Mouse (Mus musculus) liver, embryonic 12.5 days (tissue): Measurements from ENCODE around the gene S100a11. TPM values are rescaled to one million over a fixed set of nuclear protein-coding genes. Genes with fewer than 3 reads are reported as not detected.
"Not testable (repeated sequence)": the region's sequence is repeated elsewhere in the genome, so short reads cannot be mapped to it uniquely, and the experiment has no call there.

Experiments used
- ATAC-seq: fragments of 200-750 bp; cut with Nextera tagmentation; 2 replicates; pipeline ENCODE4 v1.8.0; 2017; ENCODE audit warnings: moderate number of reproducible peaks, mild to moderate bottlenecking, moderate library complexity
- H3K27ac ChIP-seq: fragments of 300-500 bp; sonication (generic); 2 replicates; pipeline ENCODE4 v1.5.1; 2016; ENCODE audit warnings: mild to moderate bottlenecking
- H3K27me3 ChIP-seq: fragments of 300-500 bp; sonication (generic); replicated peaks from 2 replicates; pipeline ENCODE4 v1.6.1; 2016; ENCODE audit warnings: mild to moderate bottlenecking, moderate library complexity
- H3K36me3 ChIP-seq: fragments of 300-500 bp; sonication (generic); 2 replicates; pipeline ENCODE4 v1.6.1; 2016; ENCODE audit warnings: mild to moderate bottlenecking, moderate library complexity
- H3K4me1 ChIP-seq: fragments of 300-500 bp; sonication (generic); 2 replicates; pipeline ENCODE4 v1.6.1; 2016
- H3K4me2 ChIP-seq: fragments of 300-500 bp; sonication (generic); 2 replicates; pipeline ENCODE4 v1.6.1; 2016; ENCODE audit warnings: mild to moderate bottlenecking, moderate library complexity
- H3K4me3 ChIP-seq: fragments of 300-500 bp; sonication (generic); 2 replicates; pipeline ENCODE4 v1.5.1; 2016; ENCODE audit warnings: mild to moderate bottlenecking, moderate library complexity
- H3K9ac ChIP-seq: fragments of 300-500 bp; sonication (generic); 2 replicates; pipeline ENCODE4 v1.6.1; 2016; ENCODE audit warnings: mild to moderate bottlenecking, moderate library complexity
- H3K9me3 ChIP-seq: fragments of 300-500 bp; sonication (generic); replicated peaks from 2 replicates; pipeline ENCODE4 v1.6.1; 2016; ENCODE audit warnings: mild to moderate bottlenecking, moderate library complexity
- WGBS: fragments of 180-500 bp; shearing (Covaris S2); methylation state at CpG from one replicate; pipeline ENCODE4 v1.1.7; 2016; ENCODE audit not compliant: insufficient replicate concordance; 5-methylcytosine and 5-hydroxymethylcytosine counted together
- polyA plus RNA-seq: library from polyadenylated mRNA; unstranded; fragments of >200 nt; fragmentation: Nextera tagmentation; extraction: Ambion mirVana; gene quantifications from 2 replicates; pipeline ENCODE4 v1.2.1, GENCODE M21; 2016

The S100a11 gene
- polyA plus RNA-seq, 1 experiment from 2014 or later, result 158 TPM

DNA sequence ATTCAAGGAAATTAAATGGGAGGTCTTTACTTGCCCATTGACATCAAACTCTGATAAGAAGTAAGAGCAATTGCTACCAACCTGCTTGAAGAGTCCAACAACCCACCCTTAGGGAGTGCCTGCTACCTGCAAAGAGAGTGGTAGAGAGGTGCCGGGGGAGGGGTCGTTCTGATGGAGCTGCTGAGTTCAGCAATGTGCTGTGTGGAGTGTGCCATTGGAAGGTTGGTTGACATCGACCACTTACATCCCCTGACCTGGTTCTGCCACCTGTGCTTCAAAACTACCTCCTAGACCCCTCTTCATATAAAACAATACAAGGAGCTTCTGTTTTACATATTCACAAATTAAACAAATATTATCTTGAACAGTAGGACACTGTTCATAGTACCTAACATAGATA lies 7.0 kb downstream of the S100a11 start:
- 75% methylated on average over 3 of the region's 3 CpGs for WGBS

DNA sequence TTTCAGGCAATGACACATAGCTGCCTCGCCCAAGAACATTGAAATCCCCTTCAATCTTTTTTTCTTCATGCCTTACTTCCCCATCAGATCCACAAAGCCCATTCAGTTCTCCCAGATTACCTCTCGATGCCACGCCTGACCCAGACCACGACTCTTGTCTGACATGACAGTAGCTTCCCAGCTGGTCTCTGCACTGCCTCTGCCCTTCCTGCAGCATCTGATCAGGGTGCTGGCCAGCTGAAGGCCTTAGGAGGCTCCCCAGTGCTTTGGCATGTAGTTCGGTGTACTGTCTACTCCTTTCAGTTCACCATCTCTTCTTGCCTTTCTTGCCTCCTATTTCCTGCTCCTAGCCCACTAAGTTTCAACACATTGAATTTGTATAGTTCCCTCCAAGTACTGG lies 8.5 kb downstream of the S100a11 start:
- H3K4me2 ChIP-seq, result no peak overlapping the region
- no peak overlapping the region for H3K27ac ChIP-seq

More for the DNA sequence above, 7.0 kb downstream of the S100a11 start:
- Histone ChIP-seq H3K4me3 (no peak overlapping the region), H3K4me2 (no peak overlapping the region), H3K27ac (no peak overlapping the region), H3K36me3 (peaks cover 9% of the 10 kb centered on the region; the same call in 1 of the 2 replicates), H3K9me3 (no peaks in the 10 kb centered on the region), H3K4me1 (no peaks in the 10 kb centered on the region), H3K9ac (no peak overlapping the region), H3K27me3 (no peaks in the 10 kb centered on the region)
- no peak for ATAC-seq

DNA sequence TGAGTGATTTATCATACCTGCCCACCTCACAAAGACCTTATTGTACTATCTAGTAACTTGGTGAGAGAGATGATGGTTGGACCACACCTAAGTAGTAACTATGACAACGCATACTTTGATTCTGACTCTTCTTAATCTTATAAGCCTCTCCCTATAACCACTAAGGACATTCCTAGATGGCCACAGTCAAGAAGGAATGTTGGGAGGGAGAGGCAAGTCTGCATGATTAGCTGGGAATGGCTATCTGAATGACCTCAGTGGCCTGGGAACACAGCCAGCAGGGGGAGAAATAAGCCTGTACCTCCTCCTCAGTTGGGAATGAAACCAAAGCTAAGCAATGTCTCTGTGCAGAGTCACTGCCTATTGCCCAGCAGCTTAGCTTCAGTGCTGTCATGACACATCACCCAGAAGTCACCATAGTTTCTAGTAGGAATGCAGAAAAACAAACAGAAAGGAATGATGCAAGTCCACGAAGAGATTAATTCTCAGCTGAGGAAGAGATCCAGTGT lies 16.8 kb downstream of the S100a11 start:
- Histone ChIP-seq H3K4me1 (no peaks in the 10 kb centered on the region), H3K4me2 (no peak overlapping the region), H3K9me3 (0 out of 2 replicates have a peak, but pooled peaks cover 3% of the 10 kb centered on the region), H3K36me3 (no peaks in the 10 kb centered on the region), H3K27ac (no peak overlapping the region), H3K4me3 (no peak overlapping the region), H3K9ac (no peak overlapping the region), H3K27me3 (no peaks in the 10 kb centered on the region)
- no peak for ATAC-seq
- WGBS, result 57% methylated on average over 2 of the region's 2 CpGs

More for the DNA sequence above, 8.5 kb downstream of the S100a11 start:
- Histone ChIP-seq H3K9ac (no peak overlapping the region), H3K9me3 (0 out of 2 replicates have a peak, but pooled peaks cover 3% of the 10 kb centered on the region), H3K4me1 (no peaks in the 10 kb centered on the region), H3K4me3 (no peak overlapping the region), H3K27me3 (no peaks in the 10 kb centered on the region), H3K36me3 (peaks cover 9% of the 10 kb centered on the region; the same call in 1 of the 2 replicates)
- no peak for ATAC-seq
- 54% methylated on average over 5 of the region's 5 CpGs for WGBS

DNA sequence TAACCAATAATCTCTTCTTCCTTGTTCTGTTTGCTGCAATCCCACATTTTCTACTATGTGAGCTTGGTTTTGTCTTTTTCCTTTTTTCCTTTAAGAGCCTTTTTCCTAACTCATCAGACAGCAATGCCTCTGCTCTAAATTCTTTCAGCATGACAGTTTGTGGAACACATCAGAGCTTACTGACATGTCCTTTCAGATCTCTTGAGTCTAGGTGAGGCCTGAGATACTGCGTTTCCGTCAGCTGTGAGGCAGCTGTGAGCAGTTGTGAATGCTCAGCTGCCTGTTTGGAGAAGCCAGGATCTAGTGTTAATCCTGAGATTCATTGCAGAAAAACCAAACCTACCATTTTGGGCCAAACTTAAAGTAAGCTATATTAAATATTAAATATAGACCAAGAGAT lies 18.2 kb downstream of the S100a11 start:
- Histone ChIP-seq H3K27ac (no peak overlapping the region), H3K9ac (no peak overlapping the region), H3K9me3 (no peaks in the 10 kb centered on the region), H3K4me1 (no peaks in the 10 kb centered on the region), H3K36me3 (no peaks in the 10 kb centered on the region), H3K27me3 (no peaks in the 10 kb centered on the region), H3K4me3 (no peak overlapping the region), H3K4me2 (no peak overlapping the region)
- WGBS, result 76% methylated on average over 2 of the region's 2 CpGs
- no peak for ATAC-seq

DNA sequence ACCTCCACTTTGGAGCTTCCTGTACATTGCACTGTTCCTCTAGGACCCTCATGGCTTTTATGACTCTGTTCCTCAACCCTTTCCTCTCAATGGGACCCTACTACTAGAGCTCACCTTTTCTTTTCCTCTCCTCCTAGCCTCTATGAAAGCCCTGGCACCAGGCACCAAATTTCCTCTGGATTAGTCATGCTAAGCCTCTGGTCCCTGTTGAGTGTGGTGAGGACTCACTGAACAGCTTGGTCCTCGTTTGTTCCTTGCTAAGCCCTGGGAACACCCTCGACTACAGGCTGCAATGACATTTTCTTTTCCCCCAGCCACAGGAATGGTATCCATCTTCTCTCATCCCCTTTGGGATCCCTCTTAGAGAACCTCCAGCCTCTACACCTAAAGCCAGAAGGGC lies 21.2 kb downstream of the S100a11 start:
- WGBS, result 45% methylated on average over 2 of the region's 2 CpGs
- ATAC-seq, result no peak

DNA sequence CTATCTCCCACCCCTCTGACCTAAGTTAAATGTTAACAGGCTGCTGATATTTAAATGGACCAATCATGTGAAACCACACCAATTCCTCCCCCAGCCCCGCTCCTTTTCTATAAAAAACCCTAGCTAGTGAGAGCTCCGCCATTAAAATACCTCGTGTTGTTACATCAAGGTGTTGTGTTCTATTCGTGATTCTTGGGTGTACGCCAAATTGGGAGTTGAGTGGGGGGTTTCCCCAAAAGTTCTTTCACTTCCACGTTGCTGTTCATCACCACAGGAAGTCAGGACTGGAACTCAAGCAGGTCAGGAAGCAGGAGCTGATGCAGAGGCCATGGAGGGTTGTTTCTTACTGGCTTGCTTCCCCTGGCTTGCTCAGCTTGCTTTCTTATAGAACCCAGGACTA lies 23.9 kb downstream of the S100a11 start:
- H3K27me3 ChIP-seq, ATAC-seq, H3K27ac ChIP-seq, H3K36me3 ChIP-seq, H3K4me2 ChIP-seq, H3K4me3 ChIP-seq, H3K9ac ChIP-seq, H3K9me3 ChIP-seq: not testable (repeated sequence)
- H3K4me1 ChIP-seq, result peaks cover 18% of the 10 kb centered on the region; the same call in 1 of the 2 replicates
- 60% methylated on average over 6 of the region's 6 CpGs for WGBS

More for the DNA sequence above, 21.2 kb downstream of the S100a11 start:
- H3K4me1 ChIP-seq, result no peaks in the 10 kb centered on the region
- H3K4me3 ChIP-seq, result no peak overlapping the region
- H3K27ac ChIP-seq, result no peak overlapping the region
- H3K27me3 ChIP-seq, result no peaks in the 10 kb centered on the region
- no peaks in the 10 kb centered on the region for H3K9me3 ChIP-seq
- no peak overlapping the region for H3K4me2 ChIP-seq
- H3K9ac ChIP-seq, result no peak overlapping the region
- H3K36me3 ChIP-seq, result no peaks in the 10 kb centered on the region

DNA sequence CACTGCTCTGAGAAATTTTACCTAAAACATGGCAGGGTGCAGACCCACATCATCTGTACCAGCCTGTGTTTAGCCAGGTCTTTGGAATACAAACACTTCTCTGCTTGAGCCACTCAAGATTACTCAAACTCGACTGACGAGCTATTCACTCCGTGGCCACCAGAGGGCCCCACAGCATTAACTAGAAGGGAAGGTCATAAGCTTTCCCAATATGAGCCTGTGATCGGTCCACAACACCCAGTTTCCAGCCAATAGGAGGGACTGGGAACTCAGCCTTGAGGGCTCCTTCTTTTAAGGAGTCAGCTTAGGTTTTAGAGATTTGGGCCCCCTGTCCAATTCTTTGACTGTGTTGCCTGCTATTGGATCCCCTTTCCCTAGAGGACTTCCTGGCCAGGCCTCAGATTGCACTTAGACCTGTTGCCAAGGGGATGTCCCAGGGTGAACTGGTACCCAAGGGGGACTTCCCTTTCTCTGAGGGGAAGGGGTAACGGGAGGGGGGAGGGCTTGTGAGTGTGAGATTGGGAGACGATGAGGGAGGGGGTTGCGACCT lies 26.9 kb downstream of the S100a11 start:
- Histone ChIP-seq H3K9me3 (no peaks in the 10 kb centered on the region), H3K27ac (no peak overlapping the region), H3K9ac (no peak overlapping the region), H3K4me2 (no peak overlapping the region), H3K27me3 (no peaks in the 10 kb centered on the region), H3K36me3 (no peaks in the 10 kb centered on the region), H3K4me1 (peaks cover 25% of the 10 kb centered on the region; the same call in 1 of the 2 replicates), H3K4me3 (no peak overlapping the region)
- ATAC-seq, result peak; percentile 41; the same call in 1 of the 2 replicates
- 24% methylated on average over 7 of the region's 7 CpGs for WGBS

DNA sequence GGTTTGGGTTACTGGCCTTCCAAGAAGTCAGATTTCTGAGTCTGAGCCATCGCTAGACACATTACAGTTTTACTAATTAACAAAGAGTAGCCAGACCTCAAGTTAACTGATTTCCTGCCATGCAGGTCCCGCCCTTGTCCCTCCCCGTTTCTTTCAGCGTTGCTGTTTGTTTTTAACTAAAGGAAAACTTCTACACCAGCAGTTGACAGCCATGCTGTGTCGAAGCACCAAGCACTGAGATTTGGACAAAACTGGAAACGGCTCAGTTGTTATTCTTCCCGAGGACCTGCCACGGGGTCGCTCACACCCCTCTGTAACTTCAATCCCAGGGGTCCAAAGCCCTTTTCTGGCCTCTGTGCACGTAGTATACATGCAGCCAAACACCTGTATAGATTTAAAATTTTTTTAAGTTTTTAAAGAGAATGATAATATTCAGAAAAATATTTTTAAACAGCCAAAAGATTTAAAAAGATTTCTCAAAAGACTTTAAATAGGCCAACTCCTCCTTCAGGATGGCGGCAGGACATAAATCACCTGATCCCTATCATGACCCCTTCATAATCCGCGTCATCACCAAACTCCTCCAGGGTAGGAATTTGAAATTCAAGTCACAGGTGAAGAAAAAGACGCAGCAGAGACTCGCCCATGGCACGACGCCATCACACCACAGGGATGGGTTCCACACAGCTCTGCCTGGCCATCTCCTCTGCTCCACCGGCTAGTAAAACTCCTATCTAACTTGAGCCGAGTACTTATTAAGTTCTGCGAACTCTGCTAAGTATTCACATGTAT lies 27.7 kb downstream of the S100a11 start:
- Histone ChIP-seq H3K9ac (no peak overlapping the region), H3K4me2 (no peak overlapping the region), H3K4me1 (peaks cover 25% of the 10 kb centered on the region; the same call in 1 of the 2 replicates), H3K9me3 (no peaks in the 10 kb centered on the region), H3K36me3 (no peaks in the 10 kb centered on the region), H3K4me3 (no peak overlapping the region), H3K27me3 (no peaks in the 10 kb centered on the region), H3K27ac (no peak overlapping the region)
- no peak for ATAC-seq
- 56% methylated on average over 20 of the region's 20 CpGs for WGBS

DNA sequence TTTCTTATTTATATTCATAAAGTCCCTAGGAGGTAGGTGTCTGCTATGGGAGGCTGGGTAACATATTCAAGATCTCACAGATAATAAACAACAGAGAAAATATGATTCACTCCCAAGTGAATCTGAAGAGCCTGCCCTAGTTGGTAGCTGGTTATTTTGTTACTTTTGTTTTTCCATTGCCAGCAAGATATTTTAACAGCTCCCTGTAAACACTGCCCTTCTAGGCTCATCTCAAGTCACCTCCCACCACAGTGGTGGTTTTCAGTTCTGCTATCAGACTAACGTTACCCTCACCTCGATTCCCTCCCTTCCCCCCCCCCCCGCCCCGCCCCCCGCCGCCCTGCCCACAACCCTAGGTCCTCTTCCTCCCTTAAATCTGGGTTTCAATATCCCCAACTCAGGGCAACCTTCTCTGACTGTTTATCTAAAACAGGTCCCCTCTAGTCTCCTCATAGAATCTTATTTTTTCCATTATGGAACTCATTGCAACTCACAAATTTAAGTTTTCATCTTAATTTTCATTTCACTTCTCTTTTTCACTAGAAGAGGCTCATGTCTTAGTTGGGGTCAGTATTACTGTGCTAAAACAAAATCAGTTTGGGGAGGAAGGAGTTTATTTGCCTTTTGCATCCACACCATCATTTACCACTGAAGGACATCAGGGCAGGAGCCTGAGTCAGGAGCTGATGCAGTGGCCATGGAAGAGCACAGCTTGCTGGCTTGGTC lies 28.4 kb downstream of the S100a11 start:
- no peaks in the 10 kb centered on the region for H3K36me3 ChIP-seq
- H3K4me1 ChIP-seq, result peaks cover 25% of the 10 kb centered on the region; the same call in 1 of the 2 replicates
- no peak overlapping the region for H3K4me3 ChIP-seq
- no peaks in the 10 kb centered on the region for H3K27me3 ChIP-seq
- H3K9ac ChIP-seq, result no peak overlapping the region
- H3K4me2 ChIP-seq, result no peak overlapping the region
- H3K27ac ChIP-seq, result no peak overlapping the region
- ATAC-seq, result no peak
- no peaks in the 10 kb centered on the region for H3K9me3 ChIP-seq
- WGBS, result 26% methylated on average over 3 of the region's 6 CpGs

DNA sequence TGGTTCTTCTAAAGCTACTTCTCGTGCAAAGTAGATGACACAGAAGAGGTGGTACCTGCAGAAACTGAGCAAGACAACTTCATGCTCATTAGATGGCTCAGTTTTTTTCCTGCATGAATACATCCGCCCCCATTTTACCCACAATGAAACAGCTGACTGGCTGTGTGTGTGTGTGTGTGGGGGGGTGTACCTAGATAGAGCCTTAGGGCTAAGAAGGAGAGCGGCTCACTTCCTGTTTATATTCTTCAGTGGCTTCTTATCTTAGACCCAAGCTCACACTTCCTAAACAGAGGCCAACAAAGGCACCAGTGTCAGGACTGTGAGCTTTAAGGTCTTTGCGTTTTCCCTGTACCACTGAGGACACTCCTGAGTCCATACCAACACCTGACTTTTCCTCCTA lies 29.7 kb downstream of the S100a11 start:
- Histone ChIP-seq H3K36me3 (no peaks in the 10 kb centered on the region), H3K4me2 (peak overlapping the region; percentile 25; the same call in 1 of the 2 replicates), H3K4me1 (peaks cover 38% of the 10 kb centered on the region), H3K9me3 (no peaks in the 10 kb centered on the region), H3K27me3 (no peaks in the 10 kb centered on the region), H3K9ac (no peak overlapping the region), H3K27ac (no peak overlapping the region), H3K4me3 (no peak overlapping the region)
- WGBS, result 16% methylated on average over 4 of the region's 4 CpGs
- peak; percentile 63 for ATAC-seq

DNA sequence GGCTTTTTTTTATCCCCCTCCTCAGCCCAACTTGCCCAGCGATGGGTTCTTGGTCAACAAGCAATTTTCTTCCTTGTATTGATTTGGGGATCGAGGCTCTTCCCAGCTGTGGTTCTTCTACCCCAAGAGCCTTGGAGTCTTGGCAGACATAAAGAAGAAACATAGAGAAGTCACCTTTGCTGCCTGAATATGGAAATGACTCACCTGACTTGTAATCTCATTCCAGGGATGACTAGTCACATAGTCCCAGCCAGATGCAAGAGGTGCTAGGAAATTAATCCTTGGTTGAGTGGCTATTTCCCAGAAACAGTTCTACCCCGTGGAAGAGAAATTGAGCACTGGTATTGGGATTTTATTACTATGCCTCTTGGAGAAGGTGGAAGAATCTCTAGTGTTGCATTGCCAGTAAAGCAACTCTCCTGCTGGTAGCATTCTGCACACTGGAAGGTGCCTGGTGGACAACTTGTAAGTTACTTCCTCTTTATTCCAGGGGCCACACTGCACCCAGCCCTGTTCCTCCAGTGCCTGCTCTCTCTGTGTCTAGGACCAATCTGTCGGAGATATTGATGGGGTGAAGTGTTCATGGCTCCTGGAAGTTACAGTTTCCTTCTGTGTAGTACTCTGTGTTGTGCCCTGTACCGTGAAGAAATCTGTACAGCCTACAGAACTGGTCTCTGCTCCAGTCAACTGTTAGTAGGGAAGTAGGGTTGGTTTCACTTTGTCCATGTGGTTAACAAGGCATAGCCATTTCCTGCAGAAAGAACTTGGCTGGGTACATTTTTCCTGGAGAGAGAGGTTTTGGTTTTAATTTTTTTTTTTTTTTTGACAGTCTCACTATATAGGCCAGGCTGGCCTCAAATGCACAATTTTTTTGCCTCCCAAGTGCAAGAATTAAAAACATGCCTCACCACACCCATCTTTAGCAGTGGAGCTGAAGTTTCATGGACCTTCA lies 31.9 kb downstream of the S100a11 start:
- Histone ChIP-seq H3K4me1 (peaks cover 55% of the 10 kb centered on the region), H3K27ac (no peak overlapping the region), H3K36me3 (no peaks in the 10 kb centered on the region), H3K9me3 (no peaks in the 10 kb centered on the region), H3K4me3 (no peak overlapping the region), H3K9ac (0 out of 2 replicates have a peak overlapping the region, but pooled peaks have one; percentile 17), H3K27me3 (peaks cover 4% of the 10 kb centered on the region), H3K4me2 (no peak overlapping the region)
- ATAC-seq, result no peak
- 39% methylated on average over 5 of the region's 5 CpGs for WGBS
